Mouse (Mus musculus): ENCODE measurements around the gene Phc2.
"Not testable (repeated sequence)": the region's sequence is repeated elsewhere in the genome, so short reads cannot be mapped to it uniquely, and the experiment has no call there.

Gene Phc2

DNA sequence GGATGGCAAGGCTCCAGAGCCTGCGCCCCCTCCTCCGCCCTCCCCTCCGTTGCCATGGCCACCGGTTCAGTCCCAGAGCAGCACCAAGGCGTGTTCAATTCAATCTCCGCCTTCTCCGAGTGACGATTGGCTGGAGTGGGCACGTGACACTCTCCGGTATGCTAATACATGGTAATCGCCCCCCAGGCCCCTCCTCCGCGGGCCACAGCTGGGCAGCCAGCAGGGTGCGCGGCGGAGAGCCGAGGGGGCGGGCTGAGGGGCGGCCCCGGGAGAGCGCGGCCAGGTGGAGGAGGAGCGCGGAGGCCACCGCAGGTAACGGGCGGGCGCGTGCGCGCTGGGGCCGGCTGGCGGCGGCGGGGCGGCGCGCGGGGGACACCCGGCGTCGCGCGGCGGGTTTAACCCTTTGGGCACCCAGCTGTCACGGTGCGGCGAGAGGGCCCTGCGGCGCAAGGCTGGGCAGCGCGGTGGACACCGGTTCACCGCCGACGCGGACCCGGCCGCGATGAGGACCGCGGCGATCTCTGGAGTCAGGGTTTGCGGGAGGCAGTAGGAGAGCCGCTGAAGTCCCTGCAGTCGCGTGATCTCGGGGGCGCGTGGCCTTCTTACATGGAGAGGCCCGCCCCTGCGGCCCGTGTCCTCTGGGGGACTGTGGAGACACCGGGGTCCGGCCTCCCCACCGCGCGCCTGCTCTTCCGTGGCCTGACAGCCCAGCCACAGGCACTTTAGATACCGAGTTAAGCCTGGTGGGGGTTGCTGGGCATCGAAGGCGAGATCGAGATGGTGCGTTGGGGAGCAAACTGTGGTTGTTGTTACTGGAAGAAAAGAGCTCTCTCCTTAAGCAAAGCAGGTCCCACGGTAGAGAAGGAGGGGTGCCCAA is at the start of gene Phc2:
Phc2 (plus strand) TSS at position 198 of the 877 bp plus-strand sequence.
- peak; percentile 92 for DNase-seq (ENCODE audit: low read depth, low spot score)

DNA sequence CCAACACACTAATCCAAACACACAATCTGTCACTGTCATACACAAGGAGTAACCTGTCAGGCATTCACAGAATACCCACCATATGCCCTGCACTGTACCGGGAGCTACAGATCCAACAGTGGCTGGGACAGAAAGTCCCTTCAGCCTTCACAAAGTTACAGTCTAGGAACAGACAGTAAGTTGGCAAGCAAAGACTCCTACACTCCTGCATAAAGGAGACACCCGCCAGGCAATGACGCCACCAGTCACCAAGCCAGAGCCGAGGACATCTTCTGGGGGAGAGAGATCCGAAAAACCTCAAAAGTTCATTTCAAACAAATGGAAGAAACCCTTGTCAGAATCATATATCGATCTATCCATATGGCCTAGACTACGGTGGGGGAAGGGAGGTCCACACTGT is 47.9 kb upstream of the Phc2 start:
- DNase-seq (ENCODE audit: low read depth, low spot score), result no peak

DNA sequence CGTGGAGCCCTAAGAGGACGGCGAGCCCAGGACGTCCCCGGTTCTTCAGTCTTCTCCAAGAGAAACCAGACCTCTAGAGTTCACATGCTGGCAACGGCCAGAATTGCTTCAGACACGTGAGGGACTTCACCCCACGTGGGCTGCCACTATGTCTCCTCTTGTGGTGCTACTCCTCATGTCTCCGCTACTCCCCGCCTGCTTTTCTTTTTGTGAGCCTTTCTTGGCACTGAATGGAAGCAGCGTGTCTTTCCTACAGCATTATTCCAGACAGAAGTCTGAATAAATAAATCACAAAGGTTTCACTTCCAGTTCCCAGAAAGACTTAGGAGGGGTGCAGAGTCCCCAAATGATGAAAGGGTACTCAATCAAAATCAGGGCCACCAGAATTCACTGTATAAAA is 46.8 kb upstream of the Phc2 start:
- DNase-seq (ENCODE audit: low read depth, low spot score), result no peak

DNA sequence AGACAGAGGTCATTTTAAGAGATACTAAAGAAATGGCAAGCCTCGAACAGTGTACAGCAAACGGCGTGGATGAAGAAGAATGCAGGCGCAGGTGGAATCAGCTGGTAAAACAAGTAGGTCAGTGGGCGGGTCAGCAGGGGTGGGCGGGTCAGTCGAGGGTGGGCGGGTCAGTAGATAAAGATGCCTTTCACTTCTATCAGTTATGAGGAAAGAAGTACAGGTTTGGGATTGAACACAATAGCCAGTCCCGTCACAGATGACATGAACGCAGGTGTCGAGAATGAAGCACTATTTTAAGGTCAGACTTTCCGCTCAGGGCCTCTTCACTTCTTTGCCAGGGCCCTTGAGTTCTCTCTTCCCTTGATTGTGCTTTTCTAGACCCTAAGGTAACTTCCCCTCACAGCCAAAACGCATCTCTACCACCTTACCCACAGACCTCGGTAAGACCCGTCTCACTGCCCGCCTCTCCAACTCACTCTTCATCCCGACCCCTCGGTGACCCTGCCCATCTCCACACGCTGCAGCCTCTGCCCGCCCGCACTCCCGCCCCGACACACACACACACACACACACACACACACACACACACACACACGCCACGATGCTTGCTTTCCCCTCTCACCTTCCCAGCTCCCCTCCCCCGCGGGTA is 45.1 kb upstream of the Phc2 start:
- DNase-seq (ENCODE audit: low read depth, low spot score), result no peak

DNA sequence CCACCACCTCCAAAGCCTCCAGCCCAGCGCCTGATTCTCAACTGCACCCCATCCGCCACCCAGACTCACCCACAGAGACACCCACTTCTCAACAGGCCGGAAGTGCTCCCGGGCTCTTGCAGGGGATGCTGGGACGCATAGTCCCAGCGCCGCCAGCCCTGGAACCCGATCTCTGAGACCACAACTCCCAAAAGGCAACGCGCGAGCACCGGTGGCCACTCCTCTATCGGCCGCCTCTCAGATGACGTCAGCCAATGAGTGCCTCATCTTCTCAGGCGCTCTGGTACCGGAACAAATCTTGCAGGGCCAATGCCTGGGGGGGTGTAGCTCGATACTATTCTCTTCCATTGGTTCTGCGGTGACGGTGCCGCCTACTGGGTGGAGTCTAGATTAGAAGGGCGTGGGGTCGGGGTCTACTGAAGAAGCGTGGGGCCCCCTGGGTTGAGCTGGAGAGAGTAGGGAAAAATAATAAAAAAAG is 44.5 kb upstream of the Phc2 start, which contains the start of gene Zscan20:
Zscan20 (minus strand) TSS at position 174 of the 478 bp plus-strand sequence.
- peak; percentile 98 for DNase-seq (ENCODE audit: low read depth, low spot score)

DNA sequence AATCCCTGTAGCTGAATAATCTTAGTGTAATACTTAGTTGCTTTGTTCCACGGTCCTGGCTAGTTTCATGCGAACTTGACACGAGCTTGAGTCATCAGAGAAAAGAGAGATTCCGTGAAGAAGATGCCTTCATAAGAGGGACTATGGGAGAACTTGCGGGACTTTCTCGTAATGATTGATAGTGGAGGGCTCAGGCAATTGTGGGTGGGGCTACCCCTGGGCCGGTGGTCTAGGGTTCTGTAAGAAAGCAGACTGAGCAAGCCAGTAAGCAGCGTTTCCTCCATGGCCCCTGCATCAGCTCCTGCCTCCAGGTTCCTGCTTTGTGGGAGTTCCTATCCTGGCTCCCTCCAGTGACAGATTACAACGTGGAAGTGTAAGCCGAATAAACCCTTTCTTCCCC is 43.8 kb upstream of the Phc2 start:
- no peak for DNase-seq (ENCODE audit: low read depth, low spot score)

DNA sequence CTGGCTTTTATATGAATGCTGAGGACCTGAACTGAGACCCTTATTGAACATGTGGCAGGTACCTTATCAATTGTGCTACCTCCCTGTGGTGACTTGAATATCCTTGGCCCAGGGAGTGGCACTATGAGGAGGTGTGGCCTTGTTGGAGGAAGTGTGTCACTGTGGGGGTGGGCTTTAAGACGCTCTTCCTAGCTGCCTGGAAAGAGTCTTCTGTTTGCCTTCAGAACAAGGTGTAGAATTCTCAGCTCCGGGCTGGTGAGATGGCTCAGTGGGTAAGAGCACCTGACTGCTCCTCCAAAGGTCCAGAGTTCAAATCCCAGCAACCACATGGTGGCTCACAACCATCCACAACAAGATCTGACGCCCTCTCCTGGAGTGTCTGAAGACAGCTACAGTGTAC is 42.8 kb upstream of the Phc2 start:
- not testable (repeated sequence) for DNase-seq (ENCODE audit: low read depth, low spot score)

DNA sequence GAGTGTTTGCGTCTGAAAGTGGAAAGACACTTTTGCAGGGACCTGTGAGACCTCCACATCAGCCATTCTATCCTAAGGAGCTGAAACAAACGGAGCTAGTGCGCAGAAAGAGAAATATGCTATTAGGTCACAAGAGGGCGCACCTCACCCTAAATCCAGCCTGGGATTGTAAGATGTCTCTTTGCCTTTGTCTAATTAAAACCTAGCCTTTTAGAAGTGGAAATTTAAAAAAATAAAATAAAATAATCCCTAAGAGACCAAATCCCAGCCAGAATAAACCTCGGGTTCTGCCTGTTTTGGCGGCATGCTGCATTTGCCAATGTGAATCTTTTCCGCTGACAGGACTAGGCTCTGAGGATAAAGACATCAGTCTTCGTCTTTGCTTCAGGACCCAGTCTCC is 41.2 kb upstream of the Phc2 start:
- DNase-seq (ENCODE audit: low read depth, low spot score), result peak; percentile 57

DNA sequence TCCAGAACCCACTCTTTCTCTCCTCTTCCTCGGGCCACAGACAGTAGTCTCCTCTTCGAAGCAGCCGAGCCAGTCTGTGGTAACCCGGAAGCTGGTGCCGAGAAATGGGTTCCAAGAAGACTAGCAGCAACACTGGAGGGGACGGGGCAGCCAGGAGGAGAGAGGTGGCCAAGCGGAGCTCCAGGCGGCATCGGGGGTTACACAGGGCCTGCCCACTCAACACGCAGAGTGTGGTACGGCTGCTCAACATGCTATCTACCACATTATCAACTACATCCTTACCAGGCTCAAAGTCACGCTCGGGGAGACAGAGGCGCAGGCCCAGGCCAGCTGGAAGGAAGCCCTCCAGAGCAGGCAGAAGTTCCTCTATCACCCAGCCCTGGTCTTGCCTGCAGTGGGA is 38.7 kb upstream of the Phc2 start:
- no peak for DNase-seq (ENCODE audit: low read depth, low spot score)

DNA sequence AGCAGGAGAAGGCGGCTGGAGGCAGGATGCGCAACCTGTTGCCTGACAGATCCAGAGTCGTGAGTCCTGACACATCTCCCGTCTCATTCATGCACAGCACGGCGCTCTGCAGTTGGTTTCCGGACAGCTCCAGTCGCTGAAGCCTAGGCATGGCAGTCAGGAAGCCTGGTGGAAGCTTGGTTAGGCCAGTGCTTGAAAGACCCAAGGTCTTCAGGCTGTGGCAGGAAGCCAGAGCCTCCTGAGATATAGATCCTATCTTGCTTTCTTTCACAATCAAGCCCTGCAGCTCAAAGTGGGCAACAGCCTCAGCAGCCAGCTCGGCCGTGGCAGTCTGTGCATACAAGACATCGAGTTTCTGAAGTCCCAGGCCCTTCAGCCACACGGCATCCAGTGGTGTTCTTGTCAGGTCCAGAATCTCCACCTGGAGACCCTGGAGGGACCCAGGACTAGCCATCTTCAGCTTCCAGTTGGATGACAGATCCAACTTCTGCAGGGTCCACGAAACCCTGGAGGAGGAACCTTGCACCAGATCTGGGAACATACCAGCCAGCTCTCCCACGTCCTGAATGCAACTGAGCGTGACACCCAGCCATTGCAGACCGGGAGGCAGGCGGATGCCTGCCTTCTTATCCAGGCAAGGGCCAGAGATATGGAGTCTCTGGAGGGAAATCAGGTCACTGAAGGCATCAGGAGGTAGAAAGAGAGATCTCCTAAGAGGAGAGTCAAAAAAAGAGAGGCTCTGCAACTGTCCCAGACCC is 37.0 kb upstream of the Phc2 start:
- no peak for DNase-seq (ENCODE audit: low read depth, low spot score)

DNA sequence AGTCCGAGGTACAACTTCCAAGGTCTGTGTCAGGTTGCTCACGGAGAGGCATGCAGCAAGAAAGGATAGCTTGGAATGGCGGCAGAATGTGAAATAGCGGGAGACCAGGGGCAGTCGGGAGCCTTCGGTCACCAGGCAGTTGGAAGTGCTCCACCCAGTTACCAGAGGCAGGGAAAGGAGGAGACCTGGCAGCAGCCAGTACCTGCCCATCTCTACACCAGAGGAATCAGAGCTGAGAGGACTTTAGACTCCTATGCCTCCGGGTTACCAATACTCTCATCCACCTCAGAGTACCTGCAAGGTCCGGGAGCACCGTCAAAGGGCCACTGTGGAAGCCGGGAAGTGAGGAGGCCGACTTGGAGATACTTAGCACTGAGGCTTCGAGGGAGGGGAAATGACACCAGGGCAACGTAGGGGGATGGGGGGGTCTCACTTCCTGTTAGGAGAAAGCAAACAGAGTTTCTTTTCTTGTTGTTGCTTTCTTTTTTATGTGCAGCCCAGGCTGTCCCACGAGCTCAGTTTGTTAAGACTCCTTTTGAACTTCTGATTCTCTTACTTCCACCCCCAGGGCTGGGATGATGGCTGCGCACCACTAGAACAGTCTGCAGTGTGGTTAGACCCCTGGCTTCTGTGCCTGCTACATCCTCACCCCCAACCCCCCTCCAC is 36.1 kb upstream of the Phc2 start, which contains the start of gene Tlr12:
Tlr12 (minus strand) TSS at position 374 of the 666 bp plus-strand sequence.
- no peak for DNase-seq (ENCODE audit: low read depth, low spot score)

DNA sequence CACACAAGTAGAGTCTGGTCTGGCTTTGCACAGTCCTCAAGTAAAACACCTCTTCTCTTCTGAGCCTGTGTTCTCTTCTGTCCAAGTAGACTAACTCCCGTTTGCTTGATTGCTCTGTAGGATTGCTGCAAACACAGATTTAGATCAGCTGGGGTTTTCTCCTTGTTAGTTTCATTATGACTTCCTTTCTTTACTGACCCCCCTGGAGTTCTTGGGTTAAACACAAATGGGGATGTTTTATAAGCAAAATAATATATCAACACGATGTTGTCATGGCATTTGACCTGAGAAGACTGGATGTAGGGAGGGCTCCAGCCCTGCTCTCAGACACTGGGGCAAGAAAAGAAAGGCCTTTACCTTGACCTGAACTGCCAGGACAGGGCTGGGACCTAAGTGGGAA is 35.5 kb upstream of the Phc2 start:
- no peak for DNase-seq (ENCODE audit: low read depth, low spot score)

DNA sequence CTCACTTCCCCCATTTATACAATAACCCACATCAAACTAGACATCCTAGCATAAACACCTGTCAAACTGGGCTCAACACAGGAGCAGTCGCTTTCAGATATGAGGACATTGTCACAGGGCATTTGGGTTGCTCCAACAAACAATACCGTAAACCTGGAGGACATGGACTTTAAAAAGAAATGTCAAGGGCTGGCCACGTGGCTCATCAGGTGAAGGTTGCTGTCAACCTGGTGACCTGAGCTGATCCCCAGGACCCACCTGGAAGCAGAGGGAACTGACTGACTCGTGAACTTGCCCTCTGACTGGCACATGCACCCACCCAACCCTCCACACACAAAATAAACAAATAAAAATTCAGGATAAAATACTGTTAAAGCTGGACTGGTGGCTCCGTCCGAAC is 33.9 kb upstream of the Phc2 start:
- no peak for DNase-seq (ENCODE audit: low read depth, low spot score)

DNA sequence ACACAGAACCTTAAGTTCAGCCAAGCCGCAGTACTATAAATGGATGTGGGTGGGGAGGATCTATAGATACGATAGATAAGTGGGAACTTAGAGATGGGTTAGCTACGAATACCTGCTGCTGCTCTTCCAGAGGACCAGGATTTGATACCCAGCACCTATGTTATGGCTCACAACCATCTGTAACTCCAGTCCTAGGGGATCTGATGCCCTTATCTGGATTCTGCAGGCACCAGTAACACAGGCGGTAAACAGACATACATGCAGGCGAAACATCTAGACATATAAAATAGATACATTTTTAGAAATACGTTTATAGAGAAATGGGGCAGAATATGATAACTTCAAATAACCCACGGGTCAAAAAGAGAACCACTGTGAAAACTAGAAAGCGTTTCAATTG is 33.4 kb upstream of the Phc2 start:
- no peak for DNase-seq (ENCODE audit: low read depth, low spot score)

DNA sequence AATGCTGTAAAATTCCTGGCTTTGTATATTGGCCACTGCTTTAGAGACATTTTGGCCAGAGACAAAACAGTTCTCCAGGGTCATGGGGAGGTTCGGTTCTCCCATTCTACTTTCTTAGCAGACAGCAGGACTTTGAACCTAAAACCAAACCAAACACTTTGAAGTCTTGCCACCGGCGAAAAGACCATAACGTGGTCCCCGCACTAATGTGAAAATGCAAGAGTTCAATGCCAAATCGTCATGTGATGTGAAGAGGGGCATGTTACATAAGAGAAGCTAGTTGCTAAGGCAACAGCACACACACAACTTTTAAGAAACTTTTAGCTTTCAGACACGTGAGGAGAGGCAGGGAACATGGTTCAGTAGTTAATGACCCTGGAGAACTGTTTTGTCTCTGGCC is 19.1 kb upstream of the Phc2 start:
- no peak for DNase-seq (ENCODE audit: low read depth, low spot score)

DNA sequence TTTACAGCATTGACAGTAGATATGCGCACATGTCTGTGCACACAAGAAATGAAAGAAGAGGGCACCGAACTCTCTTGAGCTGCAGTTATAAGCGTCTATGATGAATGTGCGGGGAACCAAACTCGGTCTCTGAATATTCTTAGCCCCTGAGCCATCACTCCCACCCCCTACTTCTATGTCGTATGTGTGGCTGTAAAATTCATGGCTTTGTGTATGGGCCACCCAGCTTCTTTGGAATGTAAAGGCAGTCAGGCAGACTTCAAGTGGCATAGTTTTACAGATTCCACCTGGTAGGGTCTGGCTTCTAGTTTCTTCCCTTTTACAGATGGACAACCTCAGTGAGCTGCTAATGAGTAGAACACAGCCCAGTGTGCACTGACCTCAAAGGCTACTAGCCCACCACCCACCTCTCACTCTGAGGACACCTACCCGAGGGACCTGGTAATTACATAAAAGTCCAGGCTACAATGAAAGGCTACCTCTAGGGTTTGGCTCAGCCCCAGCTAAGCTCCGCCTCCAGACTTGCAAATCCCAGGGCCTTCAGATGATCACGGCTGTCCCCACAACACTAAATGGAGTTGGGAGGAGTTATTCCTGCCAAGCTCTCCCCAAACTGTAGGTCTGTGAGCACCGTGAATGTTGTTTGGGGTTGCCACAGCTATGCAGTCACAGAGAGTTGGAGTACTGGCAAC is 18.5 kb upstream of the Phc2 start:
- no peak for DNase-seq (ENCODE audit: low read depth, low spot score)

DNA sequence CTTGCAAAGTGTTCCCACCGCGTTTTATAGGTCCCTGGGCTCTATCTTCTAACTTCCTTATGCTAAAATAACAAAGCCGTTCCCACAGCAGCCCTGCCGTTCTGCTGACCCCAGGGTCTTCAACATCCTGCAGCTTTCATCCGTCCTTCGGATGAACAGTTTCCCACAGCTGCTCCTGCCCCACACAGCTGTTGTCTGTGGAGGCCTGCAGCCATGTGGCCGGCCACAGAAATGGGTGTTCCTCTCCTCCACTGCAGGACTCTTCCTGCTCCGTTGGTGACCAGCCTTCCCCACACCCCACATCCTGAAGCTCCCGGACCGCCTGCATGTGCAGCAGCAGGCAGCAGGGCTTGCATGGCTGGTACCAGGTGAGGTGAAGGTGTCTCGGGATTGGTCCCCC is 17.3 kb upstream of the Phc2 start:
- no peak for DNase-seq (ENCODE audit: low read depth, low spot score)

DNA sequence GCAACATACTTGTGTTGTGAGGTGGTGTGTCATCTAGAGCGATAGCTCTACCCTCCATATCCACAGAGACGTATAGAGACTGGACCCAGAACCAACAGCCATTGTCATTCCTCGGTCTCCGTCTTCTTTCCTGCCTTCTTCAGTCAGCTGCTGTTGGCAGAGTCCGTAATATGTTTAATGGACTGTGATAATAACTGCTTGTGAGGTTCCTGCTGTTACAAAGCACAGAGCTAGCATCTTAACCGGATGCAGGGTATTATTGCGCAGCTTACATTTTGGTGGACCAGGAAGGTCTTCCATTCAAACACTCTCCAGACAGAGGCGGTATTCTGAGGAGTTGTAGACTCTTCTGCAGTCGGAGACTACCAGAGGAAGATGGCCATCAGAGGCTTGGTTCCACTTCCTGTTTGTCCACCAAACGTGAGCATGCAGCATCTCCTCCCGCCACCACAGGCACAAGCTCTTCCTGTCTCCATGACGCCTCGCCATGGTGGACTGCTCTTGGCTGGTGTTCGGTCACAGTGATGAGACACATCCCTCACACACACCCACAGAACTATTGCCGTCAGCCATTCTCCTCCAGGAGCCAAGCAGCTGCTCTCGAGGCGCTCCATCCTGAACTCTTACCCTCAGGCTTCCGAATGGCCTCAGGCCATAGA is 16.1 kb upstream of the Phc2 start:
- DNase-seq (ENCODE audit: low read depth, low spot score), result no peak

DNA sequence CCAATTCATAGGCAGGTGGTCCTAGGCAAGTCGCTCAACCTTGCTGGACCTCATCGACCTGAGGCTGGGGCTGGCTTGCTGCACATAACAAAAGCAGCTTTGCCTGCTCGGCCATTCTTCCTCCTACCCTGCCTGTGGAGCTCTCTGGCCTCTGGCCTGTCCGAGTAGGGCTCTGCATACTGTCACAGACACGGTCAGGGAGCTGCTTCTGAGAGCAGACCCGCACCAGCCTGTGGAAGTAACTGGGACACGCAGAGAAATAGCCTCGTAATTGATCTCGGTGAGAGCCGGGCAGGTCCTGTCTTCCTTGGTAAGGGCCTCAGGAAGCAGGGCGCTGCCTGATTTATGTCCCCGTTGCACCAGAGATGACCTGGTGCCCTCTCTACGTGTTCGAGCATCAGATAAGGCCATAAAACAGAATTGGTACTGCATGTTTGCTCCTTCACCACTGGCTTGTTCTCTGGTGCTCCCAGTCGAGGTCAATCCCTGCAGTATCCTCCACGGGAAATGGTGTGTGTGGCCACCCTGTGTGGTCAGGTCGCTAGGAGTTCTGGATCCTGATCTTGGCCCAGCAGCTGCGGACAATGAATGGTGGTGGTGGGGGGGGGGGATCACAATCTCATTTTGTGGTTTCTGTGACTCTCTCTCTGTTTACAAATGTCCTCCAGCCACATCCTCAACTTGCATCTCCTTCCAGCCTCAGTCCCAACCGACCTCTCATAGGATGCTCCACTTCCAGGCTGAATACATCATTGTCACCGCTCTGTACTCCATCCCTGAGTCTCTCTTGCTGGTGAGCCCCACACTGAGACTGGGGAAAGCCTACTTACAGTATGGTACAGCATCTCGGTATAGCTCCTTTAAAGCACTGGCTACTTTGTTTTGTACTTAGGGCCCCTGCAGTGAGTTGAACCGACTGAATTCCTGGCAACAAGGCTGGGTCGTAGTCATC is 12.5 kb upstream of the Phc2 start:
- no peak for DNase-seq (ENCODE audit: low read depth, low spot score)

Measured in brain, embryonic 18.5 days (tissue).